Mouse (Mus musculus): ENCODE results near the gene Ss18l1. TPM values are rescaled to one million over a fixed set of nuclear protein-coding genes. Genes with fewer than 3 reads are reported as not detected.

The Ss18l1 gene
- polyA plus RNA-seq, 1 experiment from 2014 or later = 8.0 TPM

- Histone ChIP-seq H3K27ac (replicated peaks; ENCODE audit: low read depth, low read length) (no peak overlapping the region), H3K9ac (replicated peaks; ENCODE audit: low read length) (no peak overlapping the region), H3K9me3 (replicated peaks; ENCODE audit: control insufficient read depth, low read length) (no peaks in the 10 kb centered on the region), H3K4me1 (ENCODE audit: control insufficient read depth, insufficient read depth, low read length) (no peaks in the 10 kb centered on the region), H3K27me3 (ENCODE audit: control insufficient read depth, insufficient read depth, low read length) (no peaks in the 10 kb centered on the region), H3K36me3 (replicated peaks; ENCODE audit: control insufficient read depth, insufficient read depth, low read depth, low read length) (no peaks in the 10 kb centered on the region), H3K4me3 (ENCODE audit: low read depth, low read length) (no peak overlapping the region), H3K4me2 (ENCODE audit: low read depth, low read length) (no peak overlapping the region)
- DNase-seq (ENCODE audit: low spot score) = no peak
- WGBS = 82% methylated on average over 7 of the region's 7 CpGs
- no peak for ATAC-seq (replicated peaks; ENCODE audit: insufficient number of reproducible peaks, low FRiP score, low TSS enrichment, low read depth)
Measured at GRCm38 (mm10) chr2:180013686-180014085, 28.6 kb upstream of the Ss18l1 start.

GRCm38 (mm10) chr2:180017632-180018031 is 24.7 kb upstream of the Ss18l1 start:
- Histone ChIP-seq H3K4me2 (ENCODE audit: low read depth, low read length) (no peak overlapping the region), H3K9me3 (replicated peaks; ENCODE audit: control insufficient read depth, low read length) (no peaks in the 10 kb centered on the region), H3K9ac (replicated peaks; ENCODE audit: low read length) (no peak overlapping the region), H3K36me3 (replicated peaks; ENCODE audit: control insufficient read depth, insufficient read depth, low read depth, low read length) (no peaks in the 10 kb centered on the region), H3K4me3 (ENCODE audit: low read depth, low read length) (no peak overlapping the region), H3K4me1 (ENCODE audit: control insufficient read depth, insufficient read depth, low read length) (no peaks in the 10 kb centered on the region), H3K27me3 (ENCODE audit: control insufficient read depth, insufficient read depth, low read length) (no peaks in the 10 kb centered on the region), H3K27ac (replicated peaks; ENCODE audit: low read depth, low read length) (no peak overlapping the region)
- ATAC-seq (replicated peaks; ENCODE audit: insufficient number of reproducible peaks, low FRiP score, low TSS enrichment, low read depth) = no peak
- no peak for DNase-seq (ENCODE audit: low spot score)
- WGBS = 67% methylated on average over 4 of the region's 4 CpGs

- H3K27me3 ChIP-seq (ENCODE audit: control insufficient read depth, insufficient read depth, low read length) = no peaks in the 10 kb centered on the region; the same call in 1 of the 2 replicates
- ATAC-seq (replicated peaks; ENCODE audit: insufficient number of reproducible peaks, low FRiP score, low TSS enrichment, low read depth) (no peak), DNase-seq (ENCODE audit: low spot score) (no peak)
- H3K9me3 ChIP-seq (replicated peaks; ENCODE audit: control insufficient read depth, low read length) = no peaks in the 10 kb centered on the region
- no peaks in the 10 kb centered on the region for H3K36me3 ChIP-seq (replicated peaks; ENCODE audit: control insufficient read depth, insufficient read depth, low read depth, low read length)
- 91% methylated on average over 9 of the region's 9 CpGs for WGBS
- no peak overlapping the region for H3K4me3 ChIP-seq (ENCODE audit: low read depth, low read length)
- H3K27ac ChIP-seq (replicated peaks; ENCODE audit: low read depth, low read length) = no peak overlapping the region
- H3K9ac ChIP-seq (replicated peaks; ENCODE audit: low read length) = no peak overlapping the region
- H3K4me1 ChIP-seq (ENCODE audit: control insufficient read depth, insufficient read depth, low read length) = no peaks in the 10 kb centered on the region
- H3K4me2 ChIP-seq (ENCODE audit: low read depth, low read length) = no peak overlapping the region
Measured at GRCm38 (mm10) chr2:180018573-180018972, 23.7 kb upstream of the Ss18l1 start.

GRCm38 (mm10) chr2:180020091-180020661 is 22.1 kb upstream of the Ss18l1 start:
- ATAC-seq (replicated peaks; ENCODE audit: insufficient number of reproducible peaks, low FRiP score, low TSS enrichment, low read depth) = no peak
- 75% methylated on average over 7 of the region's 7 CpGs for WGBS

GRCm38 (mm10) chr2:180020919-180021318 is 21.4 kb upstream of the Ss18l1 start:
- 84% methylated on average over 8 of the region's 8 CpGs for WGBS
- ATAC-seq (replicated peaks; ENCODE audit: insufficient number of reproducible peaks, low FRiP score, low TSS enrichment, low read depth) = no peak
- Histone ChIP-seq H3K9me3 (replicated peaks; ENCODE audit: control insufficient read depth, low read length) (no peaks in the 10 kb centered on the region), H3K4me2 (ENCODE audit: low read depth, low read length) (no peak overlapping the region), H3K4me1 (ENCODE audit: control insufficient read depth, insufficient read depth, low read length) (no peaks in the 10 kb centered on the region), H3K27me3 (ENCODE audit: control insufficient read depth, insufficient read depth, low read length) (no peaks in the 10 kb centered on the region; the same call in 1 of the 2 replicates), H3K36me3 (replicated peaks; ENCODE audit: control insufficient read depth, insufficient read depth, low read depth, low read length) (no peaks in the 10 kb centered on the region), H3K27ac (replicated peaks; ENCODE audit: low read depth, low read length) (no peak overlapping the region), H3K9ac (replicated peaks; ENCODE audit: low read length) (no peak overlapping the region), H3K4me3 (ENCODE audit: low read depth, low read length) (no peak overlapping the region)
- no peak for DNase-seq (ENCODE audit: low spot score)

More at GRCm38 (mm10) chr2:180020091-180020661, 22.1 kb upstream of the Ss18l1 start:
- Histone ChIP-seq H3K9me3 (replicated peaks; ENCODE audit: control insufficient read depth, low read length) (no peaks in the 10 kb centered on the region), H3K36me3 (replicated peaks; ENCODE audit: control insufficient read depth, insufficient read depth, low read depth, low read length) (no peaks in the 10 kb centered on the region), H3K4me2 (ENCODE audit: low read depth, low read length) (no peak overlapping the region), H3K27me3 (ENCODE audit: control insufficient read depth, insufficient read depth, low read length) (no peaks in the 10 kb centered on the region; the same call in 1 of the 2 replicates), H3K27ac (replicated peaks; ENCODE audit: low read depth, low read length) (no peak overlapping the region), H3K9ac (replicated peaks; ENCODE audit: low read length) (no peak overlapping the region), H3K4me3 (ENCODE audit: low read depth, low read length) (no peak overlapping the region), H3K4me1 (ENCODE audit: control insufficient read depth, insufficient read depth, low read length) (no peaks in the 10 kb centered on the region)
- no peak for DNase-seq (ENCODE audit: low spot score)

GRCm38 (mm10) chr2:180022751-180023150 is 19.6 kb upstream of the Ss18l1 start:
- 58% methylated on average over 6 of the region's 6 CpGs for WGBS
- H3K4me3 ChIP-seq (ENCODE audit: low read depth, low read length) = no peak overlapping the region
- ATAC-seq (replicated peaks; ENCODE audit: insufficient number of reproducible peaks, low FRiP score, low TSS enrichment, low read depth) = no peak

GRCm38 (mm10) chr2:180024401-180025098 is 17.8 kb upstream of the Ss18l1 start, which contains the start of gene Lsm14b:
Gene Lsm14b, plus strand, starts transcription at chr2:180024987.
- peak within 1 kb of the TSS; percentile 96 for H3K9ac ChIP-seq (replicated peaks; ENCODE audit: low read length)
- peak within 1 kb of the TSS; percentile 88 for H3K4me3 ChIP-seq (ENCODE audit: low read depth, low read length)
- DNase-seq (ENCODE audit: low spot score) = peak; percentile 97
- no peaks in the 10 kb centered on the region; the same call in 1 of the 2 replicates for H3K27me3 ChIP-seq (ENCODE audit: control insufficient read depth, insufficient read depth, low read length)
- H3K27ac ChIP-seq (replicated peaks; ENCODE audit: low read depth, low read length) = peak within 1 kb of the TSS; percentile 89
- no peaks in the 10 kb centered on the region for H3K9me3 ChIP-seq (replicated peaks; ENCODE audit: control insufficient read depth, low read length)
- peak; percentile 92 for ATAC-seq (replicated peaks; ENCODE audit: insufficient number of reproducible peaks, low FRiP score, low TSS enrichment, low read depth)
- peaks cover 6% of the 10 kb centered on the region for H3K36me3 ChIP-seq (replicated peaks; ENCODE audit: control insufficient read depth, insufficient read depth, low read depth, low read length)
- WGBS = under 1% methylated on average over 69 of the region's 80 CpGs
- peak within 1 kb of the TSS; percentile 90 for H3K4me2 ChIP-seq (ENCODE audit: low read depth, low read length)
- no peaks in the 10 kb centered on the region; the same call in 1 of the 2 replicates for H3K4me1 ChIP-seq (ENCODE audit: control insufficient read depth, insufficient read depth, low read length)

More at GRCm38 (mm10) chr2:180022751-180023150, 19.6 kb upstream of the Ss18l1 start:
- DNase-seq (ENCODE audit: low spot score) = no peak
- H3K4me2 ChIP-seq (ENCODE audit: low read depth, low read length) = no peak overlapping the region
- H3K27ac ChIP-seq (replicated peaks; ENCODE audit: low read depth, low read length) = no peak overlapping the region
- no peaks in the 10 kb centered on the region; the same call in 1 of the 2 replicates for H3K27me3 ChIP-seq (ENCODE audit: control insufficient read depth, insufficient read depth, low read length)
- H3K9ac ChIP-seq (replicated peaks; ENCODE audit: low read length) = no peak overlapping the region
- peaks cover 1% of the 10 kb centered on the region; the same call in 1 of the 2 replicates for H3K36me3 ChIP-seq (replicated peaks; ENCODE audit: control insufficient read depth, insufficient read depth, low read depth, low read length)
- H3K9me3 ChIP-seq (replicated peaks; ENCODE audit: control insufficient read depth, low read length) = no peaks in the 10 kb centered on the region
- no peaks in the 10 kb centered on the region; the same call in 1 of the 2 replicates for H3K4me1 ChIP-seq (ENCODE audit: control insufficient read depth, insufficient read depth, low read length)
